Mouse (Mus musculus) neural tube, embryonic 15.5 days (tissue): ENCODE results near the gene Raph1. TPM values are rescaled to one million over a fixed set of nuclear protein-coding genes. Genes with fewer than 3 reads are reported as not detected.
"Not testable (repeated sequence)": the region's sequence is repeated elsewhere in the genome, so short reads cannot be mapped to it uniquely, and the experiment has no call there.

Experiments
- ATAC-seq: fragments of 200-750 bp; cut with Nextera tagmentation; 2 replicates; pipeline ENCODE4 v1.8.0; 2017; ENCODE audit warnings: mild to moderate bottlenecking, moderate TSS enrichment, moderate library complexity; ENCODE audit not compliant: low FRiP score
- H3K27ac ChIP-seq: fragments of 300-500 bp; sonication (generic); replicated peaks from 2 replicates; pipeline ENCODE4 v1.5.1; 2015; ENCODE audit warnings: mild to moderate bottlenecking, inconsistent platforms
- H3K27me3 ChIP-seq: fragments of 300-500 bp; sonication (generic); replicated peaks from 2 replicates; pipeline ENCODE4 v1.6.1; 2015; ENCODE audit warnings: inconsistent platforms
- H3K36me3 ChIP-seq: fragments of 300-500 bp; sonication (generic); 2 replicates; pipeline ENCODE4 v1.6.1; 2015; ENCODE audit warnings: inconsistent platforms
- H3K4me1 ChIP-seq: fragments of 300-500 bp; sonication (generic); 2 replicates; pipeline ENCODE4 v1.6.1; 2015; ENCODE audit warnings: inconsistent platforms
- H3K4me2 ChIP-seq: fragments of 300-500 bp; sonication (generic); 2 replicates; pipeline ENCODE4 v1.6.1; 2015; ENCODE audit warnings: inconsistent platforms, mild to moderate bottlenecking, moderate library complexity
- H3K4me3 ChIP-seq: fragments of 300-500 bp; sonication (generic); replicated peaks from 2 replicates; pipeline ENCODE4 v1.5.1; 2015; ENCODE audit warnings: mild to moderate bottlenecking, inconsistent platforms
- H3K9ac ChIP-seq: fragments of 300-500 bp; sonication (generic); replicated peaks from 2 replicates; pipeline ENCODE4 v1.6.1; 2015; ENCODE audit warnings: mild to moderate bottlenecking, inconsistent platforms
- H3K9me3 ChIP-seq: fragments of 300-500 bp; sonication (generic); replicated peaks from 2 replicates; pipeline ENCODE4 v1.6.1; 2016; ENCODE audit warnings: inconsistent platforms
- WGBS: fragments of 180-500 bp; shearing (Covaris S2); methylation state at CpG from one replicate; pipeline ENCODE4 v1.1.7; 2015; ENCODE audit warnings: mixed read lengths; 5-methylcytosine and 5-hydroxymethylcytosine counted together
- microRNA-seq: library from miRNA; unstranded; fragments of <30 nt; microRNA quantifications from one replicate; pipeline ENCODE4, GENCODE M21; 2017
- polyA plus RNA-seq: library from polyadenylated mRNA; unstranded; fragments of >200 nt; fragmentation: Nextera tagmentation; extraction: Ambion mirVana; gene quantifications from 2 replicates; pipeline ENCODE4 v1.2.1, GENCODE M21; 2015

Gene Raph1
- polyA plus RNA-seq, 1 experiment from 2014 or later, result 23.2 TPM

DNA sequence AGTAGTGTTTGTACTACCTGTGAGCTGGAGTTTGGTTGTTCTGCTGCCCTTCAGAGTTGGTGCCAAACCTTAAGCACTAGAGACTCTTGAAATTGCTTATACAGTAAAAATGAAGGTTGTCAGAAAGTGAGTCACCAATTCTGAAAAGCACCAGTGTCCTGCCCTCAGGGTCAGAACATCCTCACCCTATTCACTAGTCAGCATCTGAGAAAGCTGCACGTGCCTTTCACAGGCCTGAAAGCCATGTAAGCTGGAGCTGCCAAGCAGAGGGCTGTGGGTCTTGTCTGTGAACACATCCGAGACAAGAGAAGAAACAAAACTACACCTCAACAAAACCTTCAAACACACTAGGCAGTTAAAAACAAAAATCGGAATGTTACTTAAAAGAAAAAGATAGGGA, 81.3 kb downstream of the Raph1 start:
- Histone ChIP-seq H3K4me1 (no peaks in the 10 kb centered on the region), H3K27ac (no peak overlapping the region), H3K4me3 (no peak overlapping the region), H3K9me3 (no peaks in the 10 kb centered on the region), H3K27me3 (no peaks in the 10 kb centered on the region), H3K4me2 (no peak overlapping the region), H3K36me3 (peaks cover 36% of the 10 kb centered on the region), H3K9ac (no peak overlapping the region)
- WGBS, result 77% methylated on average over 3 of the region's 3 CpGs
- ATAC-seq, result no peak

DNA sequence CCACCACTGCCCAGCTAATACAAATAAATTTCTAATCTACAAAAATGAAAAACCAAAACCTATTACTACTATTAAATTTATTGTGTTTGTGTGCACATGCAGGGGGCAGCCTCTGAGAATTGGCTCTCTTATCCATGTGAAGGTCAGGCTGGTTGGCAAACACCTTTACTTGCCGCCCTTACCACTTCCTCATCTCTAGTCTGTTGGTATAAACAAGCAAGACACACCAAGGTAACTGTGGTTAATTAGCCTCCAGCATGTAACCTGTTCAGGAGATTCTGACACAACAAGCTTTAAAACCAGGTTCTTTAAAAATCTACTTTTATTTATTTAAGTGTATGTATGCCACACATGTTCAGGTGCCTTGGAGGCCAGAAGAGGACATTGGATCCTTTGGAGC, 84.0 kb downstream of the Raph1 start:
- ATAC-seq, result no peak
- no peaks in the 10 kb centered on the region for H3K4me1 ChIP-seq
- H3K9me3 ChIP-seq, result no peaks in the 10 kb centered on the region
- H3K27ac ChIP-seq, result no peak overlapping the region
- peaks cover 22% of the 10 kb centered on the region for H3K36me3 ChIP-seq
- no peaks in the 10 kb centered on the region for H3K27me3 ChIP-seq
- H3K4me3 ChIP-seq, result no peak overlapping the region
- no peak overlapping the region for H3K4me2 ChIP-seq
- H3K9ac ChIP-seq, result no peak overlapping the region
- 86% methylated on average over 1 of the region's 1 CpGs for WGBS

GRCm38 (mm10) chr1:60481561-60481960, 85.3 kb downstream of the Raph1 start:
- no peak overlapping the region for H3K4me3 ChIP-seq
- no peak overlapping the region for H3K9ac ChIP-seq
- no peaks in the 10 kb centered on the region for H3K4me1 ChIP-seq
- no peaks in the 10 kb centered on the region for H3K9me3 ChIP-seq
- H3K36me3 ChIP-seq, result peaks cover 27% of the 10 kb centered on the region
- no peak overlapping the region for H3K27ac ChIP-seq
- H3K27me3 ChIP-seq, result no peaks in the 10 kb centered on the region
- ATAC-seq, result no peak
- 44% methylated on average over 1 of the region's 1 CpGs for WGBS
- no peak overlapping the region for H3K4me2 ChIP-seq

- Histone ChIP-seq H3K4me3 (no peak overlapping the region), H3K27ac (no peak overlapping the region), H3K27me3 (no peaks in the 10 kb centered on the region), H3K9me3 (no peaks in the 10 kb centered on the region), H3K9ac (no peak overlapping the region), H3K36me3 (peaks cover 19% of the 10 kb centered on the region), H3K4me1 (no peaks in the 10 kb centered on the region), H3K4me2 (no peak overlapping the region)
- WGBS, result 94% methylated on average over 7 of the region's 7 CpGs
- no peak for ATAC-seq
These were observed 96.4 kb downstream of the Raph1 start for GRCm38 (mm10) chr1:60470541-60470940.

DNA sequence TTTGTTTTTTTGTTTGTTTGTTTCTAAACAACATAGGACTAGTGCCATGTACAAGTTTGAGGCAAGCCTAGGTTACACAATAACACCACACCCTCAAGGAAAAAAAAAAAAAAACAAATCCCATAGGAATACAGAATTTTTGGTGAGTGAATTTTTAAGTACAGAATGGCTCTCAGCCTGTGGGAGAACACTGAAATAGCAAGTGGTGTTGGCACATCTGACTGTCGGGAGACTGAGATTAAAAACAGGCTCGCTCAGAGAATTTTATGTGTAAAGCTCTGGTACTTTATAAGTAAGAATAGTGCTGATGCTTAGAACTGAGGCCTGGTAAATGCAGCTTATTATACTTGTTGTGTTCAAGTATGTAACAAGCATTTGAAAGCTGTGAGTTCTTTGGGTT, 97.4 kb downstream of the Raph1 start:
- WGBS, result 80% methylated on average over 2 of the region's 2 CpGs
- Histone ChIP-seq H3K4me1 (no peaks in the 10 kb centered on the region), H3K27ac (no peak overlapping the region), H3K27me3 (no peaks in the 10 kb centered on the region), H3K9me3 (no peaks in the 10 kb centered on the region), H3K9ac (no peak overlapping the region), H3K36me3 (peaks cover 19% of the 10 kb centered on the region), H3K4me3 (no peak overlapping the region), H3K4me2 (no peak overlapping the region)
- no peak for ATAC-seq

- Histone ChIP-seq H3K27me3 (no peaks in the 10 kb centered on the region), H3K4me1 (no peaks in the 10 kb centered on the region), H3K9ac (no peak overlapping the region), H3K9me3 (no peaks in the 10 kb centered on the region), H3K4me2 (no peak overlapping the region), H3K36me3 (peaks cover 14% of the 10 kb centered on the region), H3K27ac (no peak overlapping the region), H3K4me3 (no peak overlapping the region)
- no peak for ATAC-seq
- 91% methylated on average over 1 of the region's 1 CpGs for WGBS
These were observed 106.3 kb downstream of the Raph1 start for GRCm38 (mm10) chr1:60460623-60461022.

GRCm38 (mm10) chr1:60449896-60450295, 117.0 kb downstream of the Raph1 start:
- Histone ChIP-seq H3K9me3 (no peaks in the 10 kb centered on the region), H3K4me2 (no peak overlapping the region), H3K36me3 (peaks cover 30% of the 10 kb centered on the region), H3K9ac (no peak overlapping the region), H3K27me3 (no peaks in the 10 kb centered on the region), H3K4me1 (no peaks in the 10 kb centered on the region), H3K4me3 (no peak overlapping the region), H3K27ac (no peak overlapping the region)
- no peak for ATAC-seq
- 43% methylated on average over 1 of the region's 1 CpGs for WGBS

- peaks cover 22% of the 10 kb centered on the region for H3K36me3 ChIP-seq
- H3K4me2 ChIP-seq, result no peak overlapping the region
- no peaks in the 10 kb centered on the region for H3K27me3 ChIP-seq
- ATAC-seq, result no peak
- no peak overlapping the region for H3K9ac ChIP-seq
- 84% methylated on average over 12 of the region's 12 CpGs for WGBS
- no peaks in the 10 kb centered on the region for H3K4me1 ChIP-seq
- no peak overlapping the region for H3K4me3 ChIP-seq
- H3K27ac ChIP-seq, result no peak overlapping the region
- H3K9me3 ChIP-seq, result no peaks in the 10 kb centered on the region
These were observed 119.8 kb downstream of the Raph1 start for GRCm38 (mm10) chr1:60447067-60447466.

GRCm38 (mm10) chr1:60441438-60441837, 125.5 kb downstream of the Raph1 start:
- WGBS, result 76% methylated on average over 5 of the region's 5 CpGs
- H3K27me3 ChIP-seq, H3K4me1 ChIP-seq, H3K9me3 ChIP-seq, H3K4me3 ChIP-seq, ATAC-seq, H3K36me3 ChIP-seq, H3K9ac ChIP-seq, H3K4me2 ChIP-seq, H3K27ac ChIP-seq: not testable (repeated sequence)

- Histone ChIP-seq H3K4me3 (no peak overlapping the region), H3K27ac (no peak overlapping the region), H3K27me3 (no peaks in the 10 kb centered on the region), H3K9ac (no peak overlapping the region), H3K9me3 (no peaks in the 10 kb centered on the region; the same call in 1 of the 2 replicates), H3K4me1 (peaks cover 8% of the 10 kb centered on the region; the same call in 1 of the 2 replicates), H3K36me3 (no peaks in the 10 kb centered on the region), H3K4me2 (no peak overlapping the region)
- no peak for ATAC-seq
- 22% methylated on average over 1 of the region's 1 CpGs for WGBS
These were observed 134.4 kb downstream of the Raph1 start for GRCm38 (mm10) chr1:60432497-60432896.

Small RNAs within 50 kb of the gene (microRNA-seq; reads per million reads assigned to microRNA genes)
- gene Gm23762, result not detected

Other genes with a start within 250 kb of the Raph1 start
- gene Cyp20a1, start 223.8 kb downstream of the Raph1 start, polyA plus RNA-seq, result 18.2 and 20.6 TPM in 2 replicates
- gene Abi2, start 157.5 kb downstream of the Raph1 start, polyA plus RNA-seq, result 67.3 and 73.0 TPM in 2 replicates
- gene Cd28, start 149.7 kb upstream of the Raph1 start, polyA plus RNA-seq, result 0.18 and 1.2 TPM in 2 replicates